Mouse (Mus musculus): ENCODE results near the gene Spag17. TPM values are rescaled to one million over a fixed set of nuclear protein-coding genes. Genes with fewer than 3 reads are reported as not detected.

The Spag17 gene
- total RNA-seq, 4 experiments from 2014 or later, result not detected

GRCm38 (mm10) chr3:100162315-100163105 is 277.3 kb downstream of the Spag17 start, which contains the start of the genes Gdap2 and Wdr3:
Gene Gdap2, plus strand, starts transcription at chr3:100162381.
Gene Wdr3, minus strand, starts transcription at chr3:100162407.
- DNase-seq (ENCODE audit: low spot score), result peak; percentile 95

GRCm38 (mm10) chr3:100163556-100163955 is 278.4 kb downstream of the Spag17 start:
- DNase-seq (ENCODE audit: low spot score), result no peak

GRCm38 (mm10) chr3:100164991-100165390 is 279.8 kb downstream of the Spag17 start:
- DNase-seq (ENCODE audit: low spot score), result no peak

- peak; percentile 28 for DNase-seq (ENCODE audit: low spot score)
These were observed 290.8 kb downstream of the Spag17 start for GRCm38 (mm10) chr3:100176031-100176430.

- no peak for DNase-seq (ENCODE audit: low spot score)
These were observed 295.3 kb downstream of the Spag17 start for GRCm38 (mm10) chr3:100180471-100180870.

GRCm38 (mm10) chr3:100189444-100189843 is 304.2 kb downstream of the Spag17 start:
- DNase-seq (ENCODE audit: low spot score), result peak; percentile 61

- no peak for DNase-seq (ENCODE audit: low spot score)
These were observed 304.7 kb downstream of the Spag17 start for GRCm38 (mm10) chr3:100189861-100190260.

All from heart, adult 8-10 months (tissue).